Mouse (Mus musculus) skeletal muscle tissue, adult 2 months (tissue): ENCODE measurements at regions not wholly inside any gene's neighbourhood (a gene's known extent, or its start where the extent isn't known, plus 50 kb on each side); places are given as distances from the start of the nearest gene placed in this dataset.

Experiments used
- DNase-seq: peaks from one replicate; pipeline ENCODE4 v3.0.0-alpha.2; 2012; ENCODE audit warnings: low read depth, low spot score

DNA sequence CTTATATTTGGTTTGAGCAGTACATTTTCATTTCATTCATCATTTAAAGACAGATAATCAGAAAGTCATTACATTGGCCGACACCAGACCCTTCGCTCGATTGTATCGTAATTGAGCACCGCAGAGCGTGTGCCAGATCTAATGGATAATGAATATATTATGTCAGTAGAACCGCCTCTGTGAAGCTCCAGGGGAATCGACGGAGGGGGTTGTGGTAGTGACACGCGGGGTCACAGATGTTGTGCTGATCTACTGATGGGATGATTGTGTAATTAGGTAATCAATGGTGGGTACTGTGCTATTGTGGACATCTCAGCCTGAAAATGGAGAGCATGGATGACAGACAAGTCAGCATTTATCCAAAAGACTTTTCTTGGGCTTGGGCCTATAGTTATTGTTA is 414.3 kb upstream of the Tenm2 start:
- no peak for DNase-seq

DNA sequence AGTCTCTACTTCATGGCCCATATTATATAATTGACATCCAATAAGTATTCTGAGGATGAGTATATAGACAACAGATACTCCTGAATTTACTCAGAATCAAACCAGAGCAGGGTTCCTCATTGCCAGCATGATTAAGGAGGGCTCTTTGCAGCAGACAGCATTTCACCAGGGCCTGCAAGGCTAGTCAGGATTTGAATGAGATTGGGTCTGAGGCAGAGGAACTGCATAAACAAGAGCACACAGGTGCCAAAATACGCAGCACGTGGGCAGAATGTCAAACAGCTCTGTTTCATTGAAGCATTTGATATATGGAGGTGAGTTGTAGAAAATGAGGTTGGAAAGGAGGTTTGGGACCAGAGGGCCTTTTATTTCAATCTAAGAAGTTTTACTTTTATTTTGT is 387.5 kb upstream of the Tenm2 start:
- no peak for DNase-seq

DNA sequence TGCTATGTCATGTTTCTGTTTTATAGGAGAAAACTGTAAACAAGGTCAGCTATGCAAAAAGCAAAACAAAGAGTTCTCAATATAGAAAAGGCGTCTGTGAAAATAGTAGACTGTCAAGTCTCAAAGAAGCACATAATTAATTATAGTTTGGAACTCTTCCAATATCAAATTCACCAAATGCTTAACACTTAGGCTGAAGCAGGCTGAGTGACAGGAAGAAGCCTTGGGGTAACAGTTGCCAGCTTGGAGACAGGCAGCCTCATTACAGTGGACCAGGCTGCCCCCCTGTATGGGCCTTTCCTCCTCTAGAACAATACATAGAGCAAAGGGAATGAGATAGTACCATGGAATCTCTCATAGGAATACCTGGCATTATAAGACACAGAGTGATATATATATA is 364.8 kb upstream of the Tenm2 start:
- DNase-seq: no peak

DNA sequence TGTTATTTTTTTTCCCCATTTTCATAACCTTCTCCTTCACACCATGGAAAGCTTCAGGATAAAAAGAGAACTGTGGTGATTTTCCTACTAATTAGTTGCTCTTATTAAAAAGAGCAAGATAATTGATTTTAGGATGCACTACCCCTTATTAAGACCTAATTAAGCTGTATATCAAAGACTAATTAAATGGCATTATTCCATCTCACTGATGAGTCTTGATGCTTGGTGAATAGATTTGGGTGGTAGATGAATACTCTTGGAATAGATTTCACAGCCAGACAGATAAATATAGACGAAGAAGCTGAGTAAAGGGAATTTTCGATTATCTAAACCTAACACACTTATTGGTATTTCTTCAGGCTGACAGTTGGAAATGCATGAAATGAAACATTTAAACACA is 346.5 kb upstream of the Tenm2 start:
- no peak for DNase-seq

DNA sequence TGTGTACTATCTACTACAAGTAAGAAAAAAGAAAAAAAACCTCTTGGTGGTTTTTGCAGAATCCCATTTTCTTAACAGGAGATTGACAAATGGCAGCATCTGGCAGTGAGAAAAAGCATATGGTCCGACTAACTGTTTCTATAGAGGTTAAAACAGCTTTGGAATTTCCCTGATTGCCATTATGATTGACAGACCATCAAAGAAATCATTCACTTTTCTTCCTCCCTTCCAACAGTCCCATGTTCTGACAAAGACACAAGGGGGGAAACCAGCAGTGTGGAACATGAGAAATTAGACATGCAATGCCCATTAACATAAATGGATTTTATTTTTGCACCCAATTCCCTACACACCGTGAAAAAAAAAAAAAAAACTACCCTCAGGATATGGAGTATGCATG is 297.9 kb upstream of the Tenm2 start:
- no peak for DNase-seq

DNA sequence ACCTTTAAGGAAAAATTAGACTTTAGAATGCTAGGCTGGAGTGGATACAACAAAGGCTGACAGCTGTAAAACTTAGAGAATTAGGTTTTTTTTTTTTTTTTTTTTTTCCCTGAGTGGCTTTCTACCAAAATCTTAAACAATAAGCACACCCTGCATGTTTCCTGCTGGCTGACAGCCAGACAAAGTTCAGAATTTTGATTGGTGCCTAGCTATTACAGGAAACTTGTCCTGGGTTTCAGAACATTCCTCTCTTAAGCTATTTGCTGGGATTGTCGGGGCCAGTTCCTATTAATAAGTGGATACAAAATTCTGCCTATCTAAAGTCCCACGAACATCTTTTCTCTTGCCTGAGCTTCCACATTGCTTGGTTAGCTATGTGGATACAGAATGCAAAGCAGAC is 296.7 kb upstream of the Tenm2 start:
- DNase-seq: peak; percentile 18

DNA sequence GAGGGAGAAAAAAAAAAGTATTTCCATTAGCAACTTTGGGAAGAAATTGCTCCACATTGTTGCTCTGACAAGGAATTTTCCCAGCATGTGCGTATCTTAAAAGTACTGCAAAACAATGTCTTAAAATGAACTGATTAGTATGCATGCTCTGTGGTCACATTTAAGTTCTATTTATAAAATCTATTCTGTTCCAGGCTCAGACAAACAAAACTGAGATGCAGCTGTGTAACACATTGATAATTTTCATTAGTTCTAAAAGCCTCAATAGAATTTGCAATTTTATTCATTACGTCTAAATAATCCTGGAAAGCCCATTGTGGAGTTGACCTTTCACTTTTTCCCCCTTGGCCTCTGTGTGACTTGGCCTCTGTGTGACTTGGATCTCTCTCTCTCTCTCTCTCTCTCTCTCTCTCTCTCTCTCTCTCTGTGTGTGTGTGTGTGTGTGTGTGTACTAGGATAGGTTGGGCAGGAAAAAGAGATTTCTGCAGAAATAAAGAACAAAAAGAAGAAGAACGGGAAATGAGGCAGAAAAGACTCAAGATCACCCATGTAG is 262.8 kb upstream of the Tenm2 start:
- no peak for DNase-seq

DNA sequence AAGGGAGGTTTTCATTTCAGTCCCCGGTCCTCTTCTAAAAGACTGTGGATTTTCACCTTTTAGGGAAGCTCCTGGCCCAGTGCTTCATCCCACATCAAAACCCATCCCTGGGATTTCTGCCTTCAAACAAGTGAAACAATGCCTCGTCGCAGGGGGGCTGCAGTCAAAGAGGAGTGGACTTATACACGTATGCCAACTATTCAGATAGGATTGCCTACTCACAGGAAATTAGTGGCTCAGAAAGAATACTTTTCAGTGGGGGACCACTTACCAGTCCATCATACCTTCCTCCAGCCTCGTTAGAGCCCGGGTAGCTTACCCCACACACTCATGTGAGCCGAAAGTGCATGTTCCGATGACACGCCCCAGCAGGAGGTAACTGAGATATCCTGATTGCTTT is 262.1 kb upstream of the Tenm2 start:
- no peak for DNase-seq

DNA sequence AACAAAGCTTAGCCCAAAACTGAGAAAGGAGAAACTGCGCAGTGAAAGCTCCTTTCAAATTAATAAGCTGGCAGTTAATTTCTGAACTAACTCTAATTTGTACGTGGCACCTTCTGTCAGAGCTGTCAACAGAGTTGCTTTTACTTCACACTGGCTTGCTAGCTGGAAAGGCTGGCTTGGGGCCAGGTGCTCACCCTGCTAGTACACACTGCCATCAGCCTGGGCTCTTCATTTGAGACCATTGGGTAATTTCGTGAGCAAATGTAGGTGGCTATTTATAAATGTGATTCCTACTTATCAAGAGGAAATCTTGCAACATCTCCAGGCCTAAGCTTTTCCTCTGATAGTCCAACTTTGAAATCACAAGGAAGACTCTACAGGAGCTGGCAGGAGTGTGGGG is 244.5 kb upstream of the Tenm2 start:
- DNase-seq: no peak

DNA sequence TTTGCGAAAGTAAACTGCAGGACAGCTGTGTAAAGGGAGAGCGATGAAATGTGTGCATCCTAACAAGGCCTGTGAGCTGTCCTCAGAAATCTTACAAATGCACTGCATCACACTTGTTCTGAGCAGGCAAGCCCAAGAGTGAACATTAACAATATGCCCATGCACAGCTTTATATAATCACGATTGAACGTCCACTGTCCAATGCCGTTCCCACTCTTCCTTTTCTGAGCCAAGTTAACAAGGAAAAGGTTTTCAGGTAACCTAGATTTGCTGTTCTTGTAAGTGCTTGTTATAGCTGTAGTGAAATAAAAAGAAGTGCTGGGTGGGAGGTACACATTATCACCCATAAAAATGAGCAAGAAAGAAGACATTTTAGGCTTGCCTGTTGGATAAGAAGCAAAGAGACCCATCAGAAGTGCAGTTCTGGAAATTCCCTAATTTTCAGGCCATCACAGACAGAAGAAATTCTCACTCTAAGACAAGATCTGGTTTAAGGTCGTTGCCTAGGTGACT is 243.3 kb upstream of the Tenm2 start:
- DNase-seq: no peak

DNA sequence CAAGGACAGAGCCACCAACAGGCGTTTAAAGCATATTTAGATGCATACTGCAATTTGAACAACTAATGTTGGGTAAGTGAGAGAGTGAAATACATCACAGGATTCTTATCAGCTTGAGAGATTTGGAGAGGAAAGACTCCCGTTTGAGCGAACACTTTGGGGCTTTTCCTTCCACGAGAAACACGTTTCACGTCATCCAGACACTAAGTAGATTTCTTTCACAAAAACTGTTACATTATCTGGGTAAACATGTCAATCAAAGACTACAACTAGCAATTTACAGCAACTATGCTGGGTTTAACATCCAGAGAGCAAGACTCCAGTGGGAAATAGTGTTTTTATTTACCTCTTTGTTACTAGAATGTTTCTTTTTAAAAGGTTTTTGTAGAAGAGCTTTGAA is 238.3 kb upstream of the Tenm2 start:
- no peak for DNase-seq

DNA sequence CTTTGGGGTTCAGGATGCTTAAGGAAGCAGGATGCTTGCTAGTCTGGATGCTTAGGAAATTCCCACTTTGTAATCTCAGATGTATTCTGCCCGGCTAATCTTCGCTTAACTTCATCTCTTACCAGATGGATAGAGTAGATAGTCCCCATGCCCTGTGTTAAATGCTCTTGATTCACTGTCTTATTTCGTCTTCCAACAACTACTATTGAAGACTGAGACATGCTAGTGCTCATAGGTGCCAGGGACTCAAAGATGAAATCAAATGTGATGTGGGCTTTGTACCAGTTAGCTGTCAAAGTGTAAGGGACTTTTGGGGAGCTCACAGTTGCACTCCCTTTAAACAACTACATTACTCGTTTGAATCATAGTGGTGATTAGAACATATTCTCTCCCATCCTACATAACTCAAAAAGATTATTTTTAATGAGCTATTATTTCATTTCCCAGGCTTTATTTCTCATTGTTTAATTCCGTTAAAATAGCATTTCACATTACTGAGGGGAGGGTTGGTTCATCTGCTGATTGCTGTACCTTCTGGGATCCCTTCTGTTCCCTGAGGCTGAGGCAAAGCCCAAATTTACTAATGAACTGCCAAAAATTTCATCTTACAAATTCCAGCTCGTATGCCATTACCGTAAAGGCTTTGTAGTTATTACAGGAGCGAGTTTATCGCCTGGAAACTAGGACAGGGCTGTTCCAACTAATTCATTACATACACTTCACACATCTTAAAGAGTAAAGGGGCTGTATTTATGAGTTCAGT is 228.1 kb upstream of the Tenm2 start:
- DNase-seq: no peak

DNA sequence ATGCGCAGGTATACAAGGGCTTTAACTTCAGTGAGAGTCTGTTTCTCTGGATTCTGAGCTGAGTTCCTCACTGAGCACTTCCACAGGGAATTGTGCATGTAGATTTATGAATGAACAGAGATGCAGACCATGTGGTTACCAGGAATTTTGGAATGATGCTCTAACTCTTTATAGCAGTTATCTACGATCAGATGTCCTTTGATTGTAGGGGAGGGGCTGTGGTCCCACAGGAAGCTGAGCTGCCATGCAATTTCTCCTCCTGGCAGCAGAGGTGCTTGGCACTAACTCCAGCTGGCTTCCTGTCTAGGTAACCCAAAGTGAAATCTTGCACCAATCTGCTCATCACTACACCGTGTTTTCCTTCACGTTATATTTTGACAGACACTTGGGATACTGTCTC is 226.6 kb upstream of the Tenm2 start:
- DNase-seq: no peak

DNA sequence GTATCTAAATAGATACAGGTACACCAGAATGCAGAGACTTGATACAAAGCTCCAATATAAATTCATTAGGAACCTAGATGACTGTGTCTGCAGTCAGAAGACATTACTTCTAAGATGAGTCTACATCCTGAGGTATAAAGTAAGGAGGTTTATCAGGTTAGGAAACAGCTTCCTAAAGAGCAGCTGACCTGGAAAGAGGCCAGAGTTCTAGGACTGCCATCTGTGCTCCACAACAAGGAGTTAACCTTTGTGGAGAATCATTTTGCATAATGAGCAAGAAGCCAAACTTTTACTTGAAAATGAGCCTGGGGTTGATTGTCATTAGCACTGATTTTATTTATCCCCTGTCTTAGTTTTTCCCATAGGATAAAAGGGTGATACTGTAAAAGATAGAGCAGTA is 211.6 kb upstream of the Tenm2 start:
- DNase-seq: no peak

DNA sequence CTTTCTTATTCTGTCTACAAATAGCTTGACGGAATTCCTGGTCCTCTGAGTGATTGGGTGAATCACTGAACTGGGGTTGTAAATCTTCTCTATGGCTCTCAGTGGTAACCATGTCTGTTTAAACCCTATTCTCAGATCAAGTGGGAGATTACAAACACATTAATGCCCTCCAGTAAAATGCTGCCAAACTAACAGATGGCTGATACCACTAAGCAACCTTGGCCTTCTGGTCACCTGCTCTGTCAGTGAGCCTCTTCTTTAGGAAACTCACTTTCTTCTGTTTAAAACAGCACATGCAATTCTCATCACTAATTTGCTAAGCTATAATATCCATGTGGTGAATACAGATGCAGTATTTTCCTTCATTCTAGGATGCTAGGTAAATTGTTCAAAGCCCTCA is 210.9 kb upstream of the Tenm2 start:
- no peak for DNase-seq

DNA sequence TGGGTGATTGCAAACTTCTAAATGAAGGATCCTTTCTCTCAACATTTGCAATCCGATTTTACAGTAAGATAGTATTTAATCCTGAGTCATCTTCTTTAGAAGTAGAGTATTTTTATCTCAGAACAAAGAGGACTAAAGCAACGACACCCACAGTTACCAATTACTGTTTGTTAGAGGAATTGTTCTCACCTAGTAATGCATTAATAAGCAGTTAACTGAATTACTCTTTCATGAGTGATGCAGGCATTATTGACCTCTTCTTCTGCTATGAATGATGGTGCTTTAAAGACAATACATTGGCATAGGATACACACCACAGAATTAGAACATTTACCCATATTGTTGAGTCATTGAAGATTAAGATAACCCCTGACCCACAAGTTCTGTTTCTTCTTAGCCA is 207.0 kb upstream of the Tenm2 start:
- no peak for DNase-seq

DNA sequence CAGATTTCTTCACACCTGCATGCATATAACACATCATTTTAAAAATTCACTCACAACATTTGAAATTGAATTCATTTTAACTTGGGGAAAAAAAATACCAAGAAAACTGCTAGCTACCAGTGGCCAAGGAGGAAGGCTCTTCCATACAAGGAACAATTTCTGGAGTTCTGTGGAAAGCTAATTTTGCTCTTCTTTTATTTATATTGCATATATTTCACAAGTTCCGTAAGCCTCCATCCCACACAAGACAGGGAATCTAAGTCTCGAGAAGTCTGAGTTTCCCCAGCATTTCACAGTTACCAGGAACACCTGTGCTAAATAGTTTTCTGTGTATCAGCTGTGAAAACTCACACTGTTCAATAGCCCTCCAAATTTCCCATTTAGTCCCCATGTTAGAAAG is 198.8 kb upstream of the Tenm2 start:
- DNase-seq: no peak

DNA sequence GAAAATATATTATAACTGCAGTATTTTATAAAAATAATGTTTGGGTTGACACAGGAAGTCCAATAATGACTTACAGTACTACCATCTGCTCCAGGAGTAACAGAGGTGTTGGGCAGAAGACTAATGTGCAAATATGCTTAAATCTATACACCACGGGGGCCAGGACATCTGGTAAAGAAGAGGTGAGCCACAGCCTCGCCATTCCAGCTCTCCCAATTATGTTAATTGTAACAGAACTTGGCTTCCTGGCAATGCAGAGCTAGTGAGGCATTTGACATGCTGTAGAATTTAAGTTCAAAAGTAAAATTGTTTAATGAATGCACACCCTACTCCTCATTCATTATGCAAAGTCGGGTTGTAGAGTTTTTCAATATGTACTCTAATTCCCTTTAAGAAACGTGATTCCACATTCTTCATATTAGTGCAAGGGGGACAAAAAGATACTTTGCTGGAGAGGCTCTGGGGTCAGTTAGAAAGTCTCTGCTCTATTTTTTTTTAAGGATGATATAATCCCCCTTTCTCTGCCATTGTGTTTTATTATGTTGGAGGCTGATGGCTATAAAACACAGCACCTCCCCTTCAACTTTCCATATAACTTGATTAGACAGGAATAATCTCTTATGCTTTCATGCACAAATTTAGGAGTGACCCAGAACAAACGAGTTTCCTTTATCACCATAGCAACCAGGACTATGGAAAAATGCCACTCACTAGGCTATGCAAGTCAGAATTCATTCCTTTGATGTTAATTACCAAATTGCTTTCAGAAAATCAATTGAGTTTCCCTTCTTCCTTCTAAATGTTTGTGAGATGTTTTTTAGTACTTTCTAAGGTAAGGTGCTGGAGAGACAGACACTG is 188.8 kb upstream of the Tenm2 start:
- no peak for DNase-seq

DNA sequence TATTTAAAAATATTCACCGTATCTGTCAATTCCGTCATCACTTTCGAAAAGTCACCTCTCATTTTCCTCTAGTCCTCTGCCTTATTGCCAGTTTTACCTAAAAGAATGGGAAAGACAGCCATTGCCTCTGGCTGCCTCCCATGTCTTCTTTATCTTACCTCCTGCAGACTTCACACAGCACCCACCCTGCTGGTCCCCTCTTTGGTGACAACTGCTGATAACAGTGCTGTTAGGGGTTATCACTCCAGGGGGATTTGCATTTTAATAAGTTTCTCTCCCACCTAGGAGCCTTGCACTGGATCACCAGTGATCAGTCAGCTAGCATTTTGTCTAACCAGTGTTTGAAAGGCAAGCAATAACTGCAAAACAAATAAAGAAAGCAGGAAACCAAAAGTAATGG is 177.1 kb upstream of the Tenm2 start:
- DNase-seq: no peak

DNA sequence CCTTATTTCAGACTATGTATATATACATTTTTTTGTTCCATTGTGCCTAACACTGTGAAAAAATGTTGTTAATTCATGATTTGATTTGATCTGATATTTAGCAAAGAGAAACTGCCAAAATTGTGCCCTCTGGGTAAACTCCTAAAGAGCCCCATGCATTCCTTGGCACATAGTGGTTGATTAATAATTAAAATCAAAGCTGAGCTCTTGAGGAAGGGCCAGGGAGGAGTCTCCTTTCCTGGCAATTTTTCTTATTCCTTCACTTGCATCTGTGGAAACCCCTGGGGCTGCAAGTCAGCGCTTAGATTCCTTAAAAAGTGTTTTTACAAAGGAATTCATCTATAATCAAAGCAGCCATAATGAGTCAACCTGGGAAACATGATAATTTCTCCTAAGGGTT is 132.2 kb upstream of the Tenm2 start:
- no peak for DNase-seq

DNA sequence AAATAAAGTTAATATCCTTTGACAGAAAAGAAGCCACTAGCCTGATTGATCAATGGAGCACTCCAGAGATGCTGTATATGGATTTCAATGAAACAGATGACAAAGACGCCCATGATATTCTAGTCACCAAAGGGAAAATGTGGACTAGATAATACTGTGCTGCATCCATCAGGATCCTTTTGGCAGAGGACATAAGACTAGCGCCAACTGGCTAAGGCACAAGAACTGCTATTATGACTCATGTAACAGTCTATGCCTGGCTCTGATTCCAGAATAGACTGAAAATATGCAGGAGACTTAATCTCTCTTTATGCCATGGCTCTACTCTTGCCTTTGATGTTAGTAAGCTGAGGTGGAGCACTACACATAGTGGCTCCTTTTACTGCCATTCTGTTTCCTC is 128.7 kb upstream of the Tenm2 start:
- no peak for DNase-seq

DNA sequence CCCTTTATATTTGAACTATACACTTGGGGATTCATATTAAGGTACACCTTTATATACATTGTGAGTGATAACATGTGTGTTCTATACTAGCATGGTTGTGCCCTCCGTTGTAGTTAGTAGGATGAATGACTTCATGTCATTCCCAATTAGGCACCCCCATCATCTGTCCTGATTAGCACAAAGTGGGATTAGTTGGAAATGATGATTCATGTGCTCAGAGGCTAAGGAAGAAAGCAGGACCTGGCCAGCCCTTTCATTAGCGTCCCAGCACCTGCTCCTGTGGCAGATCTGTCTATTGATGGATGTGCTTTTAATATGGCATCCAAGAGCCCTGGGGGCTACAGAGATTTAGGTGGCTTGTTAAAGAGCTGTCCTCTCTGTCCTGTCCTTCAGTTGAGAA is 119.3 kb upstream of the Tenm2 start:
- DNase-seq: no peak

DNA sequence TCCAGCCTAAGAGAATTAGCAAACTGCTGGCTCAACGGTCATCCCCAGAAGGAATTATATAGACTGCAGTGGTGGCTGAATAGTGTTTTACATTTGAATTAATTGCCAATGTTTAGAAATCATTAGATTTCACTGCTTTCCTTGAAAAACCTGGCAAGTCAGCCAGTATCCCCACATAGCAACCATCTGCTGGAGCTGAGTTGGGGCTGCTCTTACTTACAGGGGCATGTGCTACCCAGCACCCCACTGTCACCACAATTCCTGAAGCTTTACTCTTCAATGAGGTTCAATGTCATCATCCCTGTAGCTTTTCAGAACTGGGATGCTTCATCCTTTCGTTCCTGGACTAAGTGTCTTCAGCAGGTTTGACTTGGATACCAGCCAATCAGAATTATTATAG is 73.9 kb upstream of the Tenm2 start:
- no peak for DNase-seq
